Mouse (Mus musculus) thymus, adult 2 months (tissue): ENCODE measurements around the gene Papss2.

Experiments used
- CTCF ChIP-seq: fragments of 200-500 bp; IDR thresholded peaks from 2 replicates; pipeline ENCODE4 v1.5.1; 2012; ENCODE audit warnings: mild to moderate bottlenecking, control low read depth, low read length, moderate library complexity, borderline replicate concordance; ENCODE audit not compliant: control insufficient read depth, poor library complexity, insufficient read depth; ENCODE audit errors: extremely low read depth
- POLR2A ChIP-seq: fragments of 200-500 bp; IDR thresholded peaks from 2 replicates; pipeline ENCODE4 v1.6.1; 2012; ENCODE audit warnings: mild to moderate bottlenecking, low read length, control low read depth, moderate library complexity; ENCODE audit not compliant: control insufficient read depth, poor library complexity, insufficient read depth; ENCODE audit errors: extremely low read depth

- TF ChIP-seq POLR2A (no peak), CTCF (no peak)
Measured at GRCm38 (mm10) chr19:32641535-32641934, 45.9 kb downstream of the Papss2 start.
